Comparison of ENCODE assay signal across 16 mouse cellular contexts in genomic region chr5:129200132-129200531, GRCm38 (mm10).
A peak's percentile ranks its signal among the peaks of the same experiment; 100 is the strongest.
DNase-seq lines count a peak whose midpoint lies in the region; ATAC-seq and TF ChIP-seq lines count a peak whose summit lies in the region.
"Had no signal": no experiment of that assay in that cellular context is flagged by ENCODE, and none has a peak within 500 bp of the region (broad histone marks: within the 10 kb centered on the region; RNA-seq: fewer than 3 reads in every experiment).

No protein-coding gene starts in this region.

- H3K9ac ChIP-seq in kidney, embryonic 15.5 days: no peak overlapping the region
- no peak overlapping the region for H3K9ac ChIP-seq in heart, embryonic 14.5 days (ENCODE audit: low read length)
- no peak overlapping the region for H3K9ac ChIP-seq in liver, postnatal 0 days (replicated peaks)
- H3K9ac ChIP-seq: forebrain, embryonic 13.5 days; hindbrain, embryonic 14.5 days; midbrain, embryonic 13.5 days; neural tube, embryonic 12.5 days had no signal

- TF ChIP-seq CTCF in liver, postnatal 0 days (IDR thresholded peaks at IDR 0.05; ENCODE audit: low read depth): no peak

- no peak for ATAC-seq in kidney, embryonic 15.5 days (replicated peaks; ENCODE audit: low FRiP score)
- ATAC-seq in erythroblast, adult 5-6 weeks (replicated peaks; ENCODE audit: low FRiP score, poor library complexity, severe bottlenecking): peak; percentile 87
- ATAC-seq in heart, embryonic 14.5 days (ENCODE audit: insufficient number of reproducible peaks, insufficient read depth, low FRiP score, low read depth): peak; percentile 84
- ATAC-seq in liver, postnatal 0 days: no peak
- ATAC-seq: forebrain, embryonic 13.5 days; midbrain, embryonic 13.5 days had no signal

- no peaks in the 10 kb centered on the region for H3K4me1 ChIP-seq in kidney, embryonic 15.5 days
- peaks cover 11 to 12% of the 10 kb centered on the region in 2 experiments for H3K4me1 ChIP-seq in heart, embryonic 14.5 days (ENCODE audit: control insufficient read depth in 2 of 2, insufficient read depth in 2 of 2, low read length in 2 of 2)
- no peaks in the 10 kb centered on the region for H3K4me1 ChIP-seq in liver, postnatal 0 days (ENCODE audit: insufficient read depth)

- H3K9me3 ChIP-seq in kidney, embryonic 15.5 days (replicated peaks): no peaks in the 10 kb centered on the region
- H3K9me3 ChIP-seq in heart, embryonic 14.5 days (ENCODE audit: control insufficient read depth, low read length): no peaks in the 10 kb centered on the region
- no peaks in the 10 kb centered on the region for H3K9me3 ChIP-seq in liver, postnatal 0 days (ENCODE audit: low read length)
- H3K9me3 ChIP-seq: forebrain, embryonic 13.5 days; limb, embryonic 10.5 days; midbrain, embryonic 13.5 days; neural tube, embryonic 12.5 days had no signal

- H3K27ac ChIP-seq in kidney, embryonic 15.5 days: no peak overlapping the region
- H3K27ac ChIP-seq in heart, embryonic 14.5 days (replicated peaks in 1 of 2; ENCODE audit: control insufficient read depth in 1 of 2, insufficient read depth in 1 of 2, low read depth in 2 of 2, low read length in 2 of 2): peak overlapping the region; percentile 14 to 30; a peak in 1 of 4 replicates
- no peak overlapping the region for H3K27ac ChIP-seq in liver, postnatal 0 days (ENCODE audit: low read depth)
- H3K27ac ChIP-seq: forebrain, embryonic 13.5 days; hindbrain, embryonic 14.5 days; limb, embryonic 10.5 days; midbrain, embryonic 13.5 days; neural tube, embryonic 12.5 days had no signal

- DNase-seq in kidney, postnatal 14 days: peak; percentile 33
- peak; percentile 27 for DNase-seq in lung, postnatal 10 days
- DNase-seq in cerebellum, postnatal 25 days: no peak
- DNase-seq in liver, postnatal 0 days: no peak
- DNase-seq in right cerebral cortex, adult 2 months (ENCODE audit: low spot score in 2 of 2): no peak
- DNase-seq: cerebellum, adult 9-11 months; kidney, adult 9 months; thymus, adult 2 months had no signal

- no peak overlapping the region for H3K4me3 ChIP-seq in kidney, embryonic 15.5 days (replicated peaks)
- H3K4me3 ChIP-seq in heart, embryonic 14.5 days (ENCODE audit: control insufficient read depth in 1 of 2, insufficient read depth in 1 of 2, low read depth in 1 of 2, low read length in 2 of 2): no peak overlapping the region
- H3K4me3 ChIP-seq in liver, postnatal 0 days (ENCODE audit: low read depth, low read length): no peak overlapping the region
- H3K4me3 ChIP-seq: forebrain, embryonic 13.5 days; limb, embryonic 10.5 days; midbrain, embryonic 13.5 days; neural tube, embryonic 12.5 days had no signal

- no peak for TF ChIP-seq EP300 in liver, postnatal 0 days (IDR thresholded peaks at IDR 0.05; ENCODE audit: low read depth)

- no peak overlapping the region for H3K4me2 ChIP-seq in kidney, embryonic 15.5 days
- no peak overlapping the region for H3K4me2 ChIP-seq in heart, embryonic 14.5 days (ENCODE audit: low read length)
- H3K4me2 ChIP-seq in liver, postnatal 0 days (ENCODE audit: low read depth, low read length): no peak overlapping the region
- H3K4me2 ChIP-seq: forebrain, embryonic 13.5 days; hindbrain, embryonic 14.5 days; midbrain, embryonic 13.5 days; neural tube, embryonic 12.5 days had no signal

- H3K27me3 ChIP-seq in kidney, embryonic 15.5 days: peaks cover 6% of the 10 kb centered on the region; the same call in 1 of the 2 replicates
- no peaks in the 10 kb centered on the region for H3K27me3 ChIP-seq in heart, embryonic 14.5 days (ENCODE audit: control insufficient read depth, insufficient read depth, low read length)
- no peaks in the 10 kb centered on the region for H3K27me3 ChIP-seq in liver, postnatal 0 days (ENCODE audit: insufficient read depth, low read length)
- H3K27me3 ChIP-seq: forebrain, embryonic 13.5 days; midbrain, embryonic 13.5 days; neural tube, embryonic 12.5 days had no signal

- 72% methylated on average over 3 of the region's 3 CpGs for WGBS in kidney, embryonic 15.5 days
- WGBS in heart, embryonic 14.5 days: 31% methylated on average over 3 of the region's 3 CpGs
- WGBS in liver, postnatal 0 days (ENCODE audit: insufficient replicate concordance): 67% methylated on average over 3 of the region's 3 CpGs

- no peaks in the 10 kb centered on the region for H3K36me3 ChIP-seq in kidney, embryonic 15.5 days
- no peaks in the 10 kb centered on the region for H3K36me3 ChIP-seq in heart, embryonic 14.5 days (ENCODE audit: control insufficient read depth, insufficient read depth, low read length)
- no peaks in the 10 kb centered on the region for H3K36me3 ChIP-seq in liver, postnatal 0 days (replicated peaks; ENCODE audit: insufficient read depth, low read length)
- H3K36me3 ChIP-seq: limb, embryonic 10.5 days; midbrain, embryonic 13.5 days; neural tube, embryonic 12.5 days had no signal

Comparison
In these comparisons a context has a peak if more than half of its experiments do, and no peak if none do; other contexts are left out.
1. DNase-seq: peak in kidney, postnatal 14 days (single experiment) and lung, postnatal 10 days (single experiment); none in cerebellum, postnatal 25 days (0 of 2), liver, postnatal 0 days (single experiment) and right cerebral cortex, adult 2 months (0 of 2).
2. ATAC-seq: peak in erythroblast, adult 5-6 weeks (single experiment) and heart, embryonic 14.5 days (single experiment); none in kidney, embryonic 15.5 days (single experiment) and liver, postnatal 0 days (single experiment).
3. H3K27ac ChIP-seq: peak in heart, embryonic 14.5 days (2 of 2); none in kidney, embryonic 15.5 days (single experiment) and liver, postnatal 0 days (single experiment).